Mouse (Mus musculus) liver, postnatal 0 days (tissue): ENCODE results near the gene Tmem222. TPM values are rescaled to one million over a fixed set of nuclear protein-coding genes. Genes with fewer than 3 reads are reported as not detected.

Source experiments
- ATAC-seq: fragments of 200-750 bp; cut with Nextera tagmentation; 2 replicates; pipeline ENCODE4 v1.8.0; 2017; ENCODE audit warnings: mild to moderate bottlenecking, moderate library complexity
- DNase-seq: peaks from one replicate; pipeline ENCODE4 v3.0.0-alpha.2; 2016
- H3K27ac ChIP-seq: fragments of 300-500 bp; sonication (generic); 2 replicates; pipeline ENCODE4 v1.5.1; 2014; ENCODE audit warnings: antibody characterized with exemption, moderate library complexity, mild to moderate bottlenecking, low read depth
- H3K27me3 ChIP-seq: fragments of 300-500 bp; sonication (generic); 2 replicates; pipeline ENCODE4 v1.6.1; 2014; ENCODE audit warnings: low read length, control low read depth, mixed read lengths; ENCODE audit not compliant: insufficient read depth
- H3K36me3 ChIP-seq: fragments of 300-500 bp; sonication (generic); replicated peaks from 2 replicates; pipeline ENCODE4 v1.6.1; 2014; ENCODE audit warnings: mild to moderate bottlenecking, control low read depth, low read length, moderate library complexity, mixed read lengths; ENCODE audit not compliant: insufficient read depth
- H3K4me1 ChIP-seq: fragments of 300-500 bp; sonication (generic); 2 replicates; pipeline ENCODE4 v1.6.1; 2014; ENCODE audit warnings: antibody characterized with exemption, mild to moderate bottlenecking, control low read depth; ENCODE audit not compliant: insufficient read depth
- H3K4me2 ChIP-seq: fragments of 300-500 bp; sonication (generic); 2 replicates; pipeline ENCODE4 v1.6.1; 2014; ENCODE audit warnings: low read depth, mild to moderate bottlenecking, low read length, moderate library complexity, mixed read lengths
- H3K4me3 ChIP-seq: fragments of 300-500 bp; sonication (generic); 2 replicates; pipeline ENCODE4 v1.5.1; 2014; ENCODE audit warnings: low read depth, low read length
- H3K9ac ChIP-seq: fragments of 300-500 bp; sonication (generic); replicated peaks from 2 replicates; pipeline ENCODE4 v1.6.1; 2014; ENCODE audit warnings: mild to moderate bottlenecking, moderate library complexity
- H3K9me3 ChIP-seq: fragments of 300-500 bp; sonication (generic); 2 replicates; pipeline ENCODE4 v1.6.1; 2016; ENCODE audit warnings: mild to moderate bottlenecking, control low read depth, low read length, mixed read lengths
- CTCF ChIP-seq: sonication (generic); IDR thresholded peaks from 2 replicates; pipeline ENCODE4 v1.5.1; 2016; ENCODE audit warnings: antibody characterized with exemption, low read depth
- EP300 ChIP-seq: IDR thresholded peaks from 2 replicates; pipeline ENCODE4 v1.6.1; 2016; ENCODE audit warnings: antibody characterized with exemption, low read depth, mild to moderate bottlenecking
- WGBS: fragments of 180-500 bp; shearing (Covaris S2); extraction: QIAGEN DNeasy Blood & Tissue Kit; methylation state at CpG from one replicate; pipeline ENCODE4 v1.1.7; 2014; ENCODE audit not compliant: insufficient replicate concordance; 5-methylcytosine and 5-hydroxymethylcytosine counted together
- polyA plus RNA-seq: library from polyadenylated mRNA; unstranded; fragments of >200 nt; fragmentation: Nextera tagmentation; extraction: Ambion mirVana; gene quantifications from 2 replicates; pipeline ENCODE4 v1.2.1, GENCODE M21; 2015

The Tmem222 gene
- polyA plus RNA-seq, 1 experiment from 2014 or later = 30.8 TPM

DNA sequence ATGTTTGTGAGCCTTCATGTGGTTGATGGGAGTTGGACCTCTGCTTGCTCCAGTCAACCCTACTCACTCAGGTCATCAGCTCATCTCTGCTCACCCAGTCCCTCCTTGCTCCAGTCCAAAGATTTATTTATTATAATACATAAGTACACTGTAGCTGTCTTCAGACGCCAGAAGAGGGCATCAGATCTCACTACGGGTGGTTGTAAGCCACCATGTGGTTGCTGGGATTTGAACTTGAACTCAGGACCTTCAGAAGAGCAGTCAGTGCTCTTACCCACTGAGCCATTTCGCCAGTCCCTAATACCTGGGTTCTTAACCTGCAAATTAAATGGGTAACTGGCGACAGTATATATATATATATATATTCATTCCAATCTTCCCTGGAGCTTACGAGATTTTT lies 42.2 kb downstream of the Tmem222 start:
- DNase-seq = no peak
- peak; percentile 35 for TF ChIP-seq CTCF
- no peak for TF ChIP-seq EP300
- 84% methylated on average over 5 of the region's 5 CpGs for WGBS
- no peak for ATAC-seq
- no peaks in the 10 kb centered on the region for H3K9me3 ChIP-seq
- H3K27me3 ChIP-seq = no peaks in the 10 kb centered on the region
- no peak overlapping the region for H3K4me2 ChIP-seq
- H3K9ac ChIP-seq = no peak overlapping the region
- no peak overlapping the region for H3K4me3 ChIP-seq
- no peak overlapping the region for H3K27ac ChIP-seq
- H3K36me3 ChIP-seq = no peaks in the 10 kb centered on the region
- H3K4me1 ChIP-seq = peaks cover 13% of the 10 kb centered on the region

DNA sequence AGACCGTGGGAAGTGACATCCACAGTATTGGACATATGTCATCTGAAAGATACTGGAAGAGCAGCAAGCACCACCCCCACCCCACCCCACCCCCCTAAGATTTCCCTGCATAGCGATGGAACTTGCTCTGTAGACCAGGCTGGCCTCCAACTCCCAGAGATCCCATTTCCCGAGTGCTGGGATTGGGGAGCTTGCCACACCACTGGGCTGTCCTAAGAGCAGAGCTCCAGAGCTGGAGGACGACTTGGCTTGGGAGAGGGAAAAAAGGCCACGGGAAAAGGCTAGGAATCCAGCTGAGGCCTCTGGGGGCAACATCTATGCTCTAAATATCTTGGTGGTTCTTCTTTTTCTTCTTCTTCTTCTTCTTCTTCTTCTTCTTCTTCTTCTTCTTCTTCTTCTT lies 42.8 kb downstream of the Tmem222 start:
- WGBS = 72% methylated on average over 4 of the region's 5 CpGs
- TF ChIP-seq CTCF (no peak), EP300 (no peak)
- no peak for ATAC-seq

DNA sequence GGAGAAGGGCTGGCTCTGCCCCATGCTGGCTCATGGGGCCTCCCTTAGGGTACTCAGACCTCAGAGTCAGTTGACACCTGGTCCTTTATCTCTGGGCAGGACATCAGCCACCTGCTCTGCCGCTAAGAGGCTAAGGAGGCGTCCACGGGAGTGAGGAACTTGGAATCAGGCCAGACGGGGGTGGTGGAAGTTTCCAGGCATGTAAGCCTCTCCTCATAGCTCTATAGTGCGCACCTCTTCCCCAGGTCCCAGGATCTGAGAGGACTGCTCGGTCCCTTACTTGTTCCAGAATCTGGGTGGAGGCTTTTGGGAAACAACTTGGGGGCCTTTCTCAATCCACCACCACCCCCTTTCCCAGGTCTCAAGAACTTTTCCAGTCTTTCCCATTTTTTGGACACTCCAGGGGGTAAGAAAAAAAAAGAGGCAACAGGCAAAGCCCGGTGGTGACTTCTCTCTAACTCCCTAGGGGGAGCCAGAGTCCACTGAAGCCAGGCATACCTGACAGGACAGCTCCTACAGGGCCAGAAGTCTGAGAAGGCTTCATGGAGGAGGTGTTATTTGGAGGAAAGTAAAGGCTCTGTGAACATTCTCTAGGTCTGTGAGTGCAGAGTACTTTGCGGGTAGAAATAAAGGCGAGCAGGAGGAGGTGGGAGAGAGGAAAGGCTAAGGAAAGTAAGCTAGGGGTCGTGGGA lies 44.2 kb downstream of the Tmem222 start:
- no peak for TF ChIP-seq EP300
- TF ChIP-seq CTCF = peak; percentile 83
- Histone ChIP-seq H3K36me3 (no peaks in the 10 kb centered on the region), H3K4me3 (no peak overlapping the region), H3K9ac (no peak overlapping the region), H3K4me2 (no peak overlapping the region), H3K4me1 (no peaks in the 10 kb centered on the region; the same call in 1 of the 2 replicates), H3K9me3 (no peaks in the 10 kb centered on the region), H3K27me3 (no peaks in the 10 kb centered on the region), H3K27ac (no peak overlapping the region)
- DNase-seq (peak; percentile 61), ATAC-seq (peak; percentile 58)
- 37% methylated on average over 10 of the region's 10 CpGs for WGBS

More for the DNA sequence above, 42.8 kb downstream of the Tmem222 start:
- H3K4me1 ChIP-seq = peaks cover 6% of the 10 kb centered on the region
- no peaks in the 10 kb centered on the region for H3K27me3 ChIP-seq
- no peak overlapping the region for H3K4me3 ChIP-seq
- no peak for DNase-seq
- H3K36me3 ChIP-seq = no peaks in the 10 kb centered on the region
- no peak overlapping the region for H3K27ac ChIP-seq
- no peak overlapping the region for H3K4me2 ChIP-seq
- H3K9ac ChIP-seq = no peak overlapping the region
- H3K9me3 ChIP-seq = no peaks in the 10 kb centered on the region

DNA sequence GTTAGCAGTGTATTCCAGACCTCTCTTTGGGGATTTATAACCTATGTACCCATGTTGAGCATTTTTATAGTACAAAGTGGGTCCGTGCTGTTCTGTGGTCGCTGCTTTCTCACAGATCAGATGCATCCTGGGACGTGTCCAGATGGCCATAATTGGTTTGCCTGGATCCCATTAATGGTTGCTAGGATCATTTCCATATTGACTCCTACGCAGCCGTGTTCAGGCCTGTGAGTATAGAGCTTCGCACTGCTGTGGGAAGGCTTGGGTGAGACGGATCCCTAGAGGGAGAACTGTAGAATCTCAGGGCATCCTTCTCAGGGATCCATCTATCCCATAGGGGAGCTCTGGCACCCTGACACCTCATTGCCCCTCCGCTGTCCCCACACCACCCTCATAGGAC lies 48.0 kb downstream of the Tmem222 start:
- DNase-seq (no peak), ATAC-seq (no peak)
- H3K27ac ChIP-seq = no peak overlapping the region
- no peaks in the 10 kb centered on the region for H3K27me3 ChIP-seq
- H3K9me3 ChIP-seq = no peaks in the 10 kb centered on the region
- WGBS = 76% methylated on average over 8 of the region's 8 CpGs
- H3K4me1 ChIP-seq = no peaks in the 10 kb centered on the region; the same call in 1 of the 2 replicates
- no peak overlapping the region for H3K4me2 ChIP-seq
- no peak overlapping the region for H3K9ac ChIP-seq
- H3K4me3 ChIP-seq = no peak overlapping the region
- no peaks in the 10 kb centered on the region for H3K36me3 ChIP-seq
- TF ChIP-seq CTCF = no peak

DNA sequence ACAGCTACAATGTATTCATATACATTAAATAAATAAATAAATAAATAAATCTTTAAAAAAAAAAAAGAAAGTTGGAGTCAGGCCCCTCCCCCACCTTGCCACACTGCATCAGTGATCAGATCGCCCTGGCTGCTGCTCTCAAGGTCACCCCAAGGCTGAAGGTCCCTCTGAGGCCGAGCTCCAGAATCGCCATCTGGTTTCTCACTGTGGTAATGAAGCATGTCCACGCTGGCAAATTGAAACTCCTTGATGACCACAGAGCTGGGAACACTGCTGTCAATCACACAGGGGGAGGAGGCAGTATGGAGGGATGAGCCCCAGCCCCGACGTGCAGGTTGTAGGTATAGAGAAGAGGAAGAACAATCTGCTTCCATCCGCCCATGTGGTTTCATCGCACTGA lies 50.0 kb downstream of the Tmem222 start:
- Histone ChIP-seq H3K4me3 (no peak overlapping the region), H3K9ac (no peak overlapping the region), H3K27me3 (no peaks in the 10 kb centered on the region), H3K9me3 (no peaks in the 10 kb centered on the region), H3K27ac (no peak overlapping the region), H3K36me3 (no peaks in the 10 kb centered on the region), H3K4me1 (no peaks in the 10 kb centered on the region), H3K4me2 (no peak overlapping the region)
- no peak for TF ChIP-seq EP300
- TF ChIP-seq CTCF = no peak
- WGBS = 53% methylated on average over 8 of the region's 8 CpGs
- DNase-seq = no peak
- no peak for ATAC-seq

DNA sequence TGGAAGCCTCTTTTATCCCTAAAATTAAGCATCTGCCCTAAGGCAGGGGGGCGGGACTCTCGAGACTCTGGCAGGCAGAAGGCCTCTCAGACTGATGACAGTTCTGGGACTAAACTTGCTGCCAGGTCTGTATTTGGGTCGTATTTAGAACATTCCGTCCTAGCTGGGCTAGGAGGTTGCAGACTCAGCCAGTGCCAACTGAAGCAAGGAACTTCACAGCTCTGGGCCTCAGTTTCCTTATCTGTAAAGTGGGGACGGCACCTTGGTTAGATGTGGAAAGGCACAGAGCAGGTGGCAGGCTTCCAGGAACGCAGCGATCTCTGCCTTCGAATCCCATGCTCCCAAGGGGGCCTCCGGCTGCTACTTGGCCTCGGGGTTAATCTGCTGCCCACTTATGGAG lies 51.5 kb downstream of the Tmem222 start:
- ATAC-seq = no peak
- TF ChIP-seq CTCF (no peak), EP300 (no peak)
- Histone ChIP-seq H3K4me1 (no peaks in the 10 kb centered on the region), H3K9ac (no peak overlapping the region), H3K9me3 (no peaks in the 10 kb centered on the region), H3K27me3 (peaks cover 14% of the 10 kb centered on the region; the same call in 1 of the 2 replicates), H3K36me3 (no peaks in the 10 kb centered on the region), H3K4me2 (no peak overlapping the region), H3K4me3 (no peak overlapping the region), H3K27ac (no peak overlapping the region)
- WGBS = 74% methylated on average over 10 of the region's 10 CpGs
- DNase-seq = no peak

DNA sequence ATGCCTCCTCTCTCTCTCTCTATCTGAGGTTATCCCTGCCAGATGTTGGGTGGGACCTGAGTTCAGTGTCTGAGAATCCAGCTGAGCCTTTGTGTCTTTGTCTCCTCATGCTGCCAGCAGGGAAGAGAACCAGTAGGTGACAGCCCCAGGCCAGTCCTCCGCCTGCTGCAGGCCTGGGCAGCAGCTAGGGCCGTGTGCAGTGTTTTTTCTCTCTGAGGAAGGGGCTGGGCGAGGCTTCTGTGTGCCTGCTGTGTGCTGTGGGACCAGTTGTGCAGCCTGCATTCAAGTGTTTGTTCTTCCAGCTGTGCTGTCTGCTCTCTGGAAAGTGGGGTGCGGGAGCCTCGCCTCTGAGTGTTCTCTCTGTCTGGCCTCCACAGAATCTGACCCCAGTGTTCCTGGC lies 53.7 kb downstream of the Tmem222 start:
- Histone ChIP-seq H3K36me3 (no peaks in the 10 kb centered on the region), H3K4me2 (no peak overlapping the region), H3K27ac (no peak overlapping the region), H3K9me3 (no peaks in the 10 kb centered on the region), H3K9ac (no peak overlapping the region), H3K4me3 (no peak overlapping the region), H3K4me1 (no peaks in the 10 kb centered on the region), H3K27me3 (peaks cover 14% of the 10 kb centered on the region; the same call in 1 of the 2 replicates)
- 63% methylated on average over 4 of the region's 5 CpGs for WGBS
- DNase-seq = no peak
- ATAC-seq = no peak
- TF ChIP-seq CTCF (no peak), EP300 (no peak)
